Mouse (Mus musculus) MEL (cell line): ENCODE results near the gene Dennd1b. TPM values are rescaled to one million over a fixed set of nuclear protein-coding genes. Genes with fewer than 3 reads are reported as not detected.

Experiments used
- DNase-seq: peaks from one replicate; pipeline ENCODE4 v3.0.0; 2011; ENCODE audit warnings: low read depth, low spot score
- H3K27ac ChIP-seq: 2 replicates; pipeline ENCODE4 v1.5.1; 2012; ENCODE audit warnings: low read depth, mild to moderate bottlenecking, control low read depth, low read length, moderate library complexity; ENCODE audit not compliant: control insufficient read depth
- H3K27me3 ChIP-seq, 2 experiments: fragments of 150-350 bp in 1 of 2; sonication (generic) in 1 of 2; 2 replicates each; pipeline ENCODE4 v1.6.1; 2012; ENCODE audit warnings: low read length in 2 of 2, mild to moderate bottlenecking in 2 of 2, improper control_type of control experiment in 1 of 2, moderate library complexity in 1 of 2; ENCODE audit not compliant: insufficient read depth in 2 of 2, control insufficient read depth in 1 of 2
- H3K36me3 ChIP-seq, 2 experiments: 2 replicates each; pipeline ENCODE4 v1.6.1; 2012 to 2014; ENCODE audit warnings: low read length in 2 of 2, improper control_type of control experiment in 1 of 2, inconsistent platforms in 1 of 2, mild to moderate bottlenecking in 1 of 2; ENCODE audit not compliant: insufficient read depth in 2 of 2, control insufficient read depth in 1 of 2
- H3K4me1 ChIP-seq, 2 experiments: fragments of 150-350 bp in 1 of 2; sonication (generic) in 1 of 2; 2 replicates each; pipeline ENCODE4 v1.6.1; 2012; ENCODE audit warnings: low read length in 2 of 2, improper control_type of control experiment in 1 of 2, mild to moderate bottlenecking in 1 of 2; ENCODE audit not compliant: insufficient read depth in 2 of 2, control insufficient read depth in 1 of 2
- H3K4me3 ChIP-seq, 2 experiments: fragments of 150-350 bp in 1 of 2; sonication (generic) in 1 of 2; 2 replicates each; pipeline ENCODE4 v1.5.1; 2012; ENCODE audit warnings: low read depth in 2 of 2, low read length in 2 of 2, mild to moderate bottlenecking in 2 of 2, moderate library complexity in 2 of 2, control low read depth in 1 of 2, improper control_type of control experiment in 1 of 2; ENCODE audit not compliant: control insufficient read depth in 1 of 2, insufficient read depth in 1 of 2
- H3K79me2 ChIP-seq: 2 replicates; pipeline ENCODE4 v1.6.1; 2012; ENCODE audit warnings: mild to moderate bottlenecking, low read length, moderate library complexity; ENCODE audit not compliant: control insufficient read depth, poor library complexity, insufficient read depth
- H3K9ac ChIP-seq: 2 replicates; pipeline ENCODE4 v1.6.1; 2012; ENCODE audit warnings: low read depth, mild to moderate bottlenecking, control low read depth, low read length, moderate library complexity; ENCODE audit not compliant: control insufficient read depth, poor library complexity, severe bottlenecking
- H3K9me3 ChIP-seq: fragments of 150-350 bp; sonication (generic); replicated peaks from 2 replicates; pipeline ENCODE4 v1.6.1; 2012; ENCODE audit warnings: mild to moderate bottlenecking, low read length, improper control_type of control experiment, moderate library complexity; ENCODE audit not compliant: insufficient read depth
- BHLHE40 ChIP-seq: IDR thresholded peaks from 2 replicates; pipeline ENCODE4 v1.6.1; 2012; ENCODE audit warnings: low read depth, mild to moderate bottlenecking, inconsistent platforms, low read length, improper control_type of control experiment, borderline replicate concordance
- CHD1 ChIP-seq: IDR thresholded peaks from 2 replicates; pipeline ENCODE4 v1.6.1; 2012; ENCODE audit warnings: low read depth, mild to moderate bottlenecking, inconsistent platforms, low read length, improper control_type of control experiment
- CTCF ChIP-seq, 3 experiments: IDR thresholded peaks in 2 of 3; conservative IDR thresholded peaks in 1 of 3; 2 replicates each; pipeline ENCODE4 v1.5.1; 2011 to 2012; ENCODE audit warnings: low read length in 3 of 3, low read depth in 2 of 3, mild to moderate bottlenecking in 2 of 3, improper control_type of control experiment in 1 of 3, inconsistent platforms in 1 of 3, mixed read lengths in 1 of 3, moderate library complexity in 1 of 3; ENCODE audit not compliant: control insufficient read depth in 1 of 3, insufficient read depth in 1 of 3, poor library complexity in 1 of 3, severe bottlenecking in 1 of 3
- ELF1 ChIP-seq: IDR thresholded peaks from 2 replicates; pipeline ENCODE4 v1.6.1; 2014; ENCODE audit warnings: low read depth, mild to moderate bottlenecking, inconsistent platforms, low read length, improper control_type of control experiment, moderate library complexity
- EP300 ChIP-seq, 2 experiments: IDR thresholded peaks; 2 replicates each; pipeline ENCODE4 v1.6.1; 2011; ENCODE audit warnings: improper control_type of control experiment in 2 of 2, low read length in 2 of 2, low read depth in 1 of 2, mild to moderate bottlenecking in 1 of 2
- GABPA ChIP-seq: IDR thresholded peaks from 2 replicates; pipeline ENCODE4 v1.6.1; 2012; ENCODE audit warnings: low read depth, mild to moderate bottlenecking, inconsistent platforms, low read length, improper control_type of control experiment, moderate library complexity
- JUND ChIP-seq: IDR thresholded peaks from 2 replicates; pipeline ENCODE4 v1.6.1; 2011; ENCODE audit warnings: low read depth, mild to moderate bottlenecking, improper control_type of control experiment, low read length
- MAFK ChIP-seq: IDR thresholded peaks from 2 replicates; pipeline ENCODE4 v1.6.1; 2011; ENCODE audit warnings: low read depth, mild to moderate bottlenecking, low read length, improper control_type of control experiment, borderline replicate concordance
- MAX ChIP-seq: IDR thresholded peaks from 2 replicates; pipeline ENCODE4 v1.6.1; 2011; ENCODE audit warnings: low read length, improper control_type of control experiment
- MAZ ChIP-seq: IDR thresholded peaks from 2 replicates; pipeline ENCODE4 v1.6.1; 2012; ENCODE audit warnings: low read depth, mild to moderate bottlenecking, inconsistent platforms, low read length, improper control_type of control experiment
- MEF2A ChIP-seq: IDR thresholded peaks from 2 replicates; pipeline ENCODE4 v1.6.1; 2014; ENCODE audit warnings: low read depth, mild to moderate bottlenecking, inconsistent platforms, low read length, improper control_type of control experiment; ENCODE audit not compliant: poor library complexity, insufficient replicate concordance, severe bottlenecking; ENCODE audit errors: extremely low read depth
- MXI1 ChIP-seq: IDR thresholded peaks from 2 replicates; pipeline ENCODE4 v1.6.1; 2011; ENCODE audit warnings: mild to moderate bottlenecking, low read depth, low read length, improper control_type of control experiment
- MYB ChIP-seq: IDR thresholded peaks from 2 replicates; pipeline ENCODE4 v1.6.1; 2011; ENCODE audit warnings: mild to moderate bottlenecking, low read depth, low read length, improper control_type of control experiment
- NELFE ChIP-seq: IDR thresholded peaks from 2 replicates; pipeline ENCODE4 v1.6.1; 2011; ENCODE audit warnings: low read depth, low read length, improper control_type of control experiment
- NRF1 ChIP-seq: IDR thresholded peaks from 2 replicates; pipeline ENCODE4 v1.6.1; 2014; ENCODE audit warnings: low read depth, mild to moderate bottlenecking, inconsistent platforms, low read length, improper control_type of control experiment, moderate library complexity; ENCODE audit not compliant: poor library complexity, insufficient read depth, severe bottlenecking
- SIN3A ChIP-seq: IDR thresholded peaks from 2 replicates; pipeline ENCODE4 v1.6.1; 2012; ENCODE audit warnings: low read length, improper control_type of control experiment, inconsistent platforms
- TBP ChIP-seq: IDR thresholded peaks from 2 replicates; pipeline ENCODE4 v1.8.0; 2011; ENCODE audit warnings: low read depth, low read length, improper control_type of control experiment
- UBTF ChIP-seq: IDR thresholded peaks from 2 replicates; pipeline ENCODE4 v1.6.1; 2012; ENCODE audit warnings: low read depth, mild to moderate bottlenecking, inconsistent platforms, low read length, improper control_type of control experiment, moderate library complexity, borderline replicate concordance; ENCODE audit not compliant: insufficient read depth
- USF1 ChIP-seq: IDR thresholded peaks from 2 replicates; pipeline ENCODE4 v1.6.1; 2014; ENCODE audit warnings: low read depth, mild to moderate bottlenecking, inconsistent platforms, low read length, improper control_type of control experiment, moderate library complexity
- USF2 ChIP-seq, 2 experiments: IDR thresholded peaks; 2 replicates each; pipeline ENCODE4 v1.6.1; 2011 to 2012; ENCODE audit warnings: improper control_type of control experiment in 2 of 2, low read length in 2 of 2, borderline replicate concordance in 1 of 2, inconsistent platforms in 1 of 2, low read depth in 1 of 2, mild to moderate bottlenecking in 1 of 2; ENCODE audit not compliant: insufficient read depth in 1 of 2
- ZC3H11A ChIP-seq: IDR thresholded peaks from 2 replicates; pipeline ENCODE4 v1.6.1; 2012; ENCODE audit warnings: low read depth, mild to moderate bottlenecking, inconsistent platforms, low read length, improper control_type of control experiment
- ZMIZ1 ChIP-seq: IDR thresholded peaks from 2 replicates; pipeline ENCODE4 v1.6.1; 2012; ENCODE audit warnings: low read depth, mild to moderate bottlenecking, inconsistent platforms, low read length, improper control_type of control experiment, moderate library complexity
- ZNF384 ChIP-seq: IDR thresholded peaks from 2 replicates; pipeline ENCODE4 v1.6.1; 2012; ENCODE audit warnings: low read depth, mild to moderate bottlenecking, inconsistent platforms, low read length, improper control_type of control experiment
- polyA plus RNA-seq, 2 experiments: library from polyadenylated mRNA; stranded (reverse) in 1 of 2; unstranded in 1 of 2; fragments of >175 nt in 1 of 2; fragments of >200 nt in 1 of 2; gene quantifications; 2 replicates each; pipeline versions ENCODE4 v1.2.1 to v1.2.4; 2012; ENCODE audit warnings: low replicate concordance in 2 of 2, low read depth in 1 of 2; ENCODE audit not compliant: insufficient read length in 2 of 2, insufficient read depth in 1 of 2, missing spikeins in 1 of 2
- total RNA-seq: library from RNA; depleted of rRNA; stranded (reverse); fragments of 300-350 nt; gene quantifications from 2 replicates; pipeline ENCODE4 v1.2.3, GENCODE M21; 2012

Gene Dennd1b
- total and polyA plus RNA-seq, 3 experiments: 3.9 to 4.1 TPM; not detected in 1

- H3K9me3 ChIP-seq: no peaks in the 10 kb centered on the region
- TF ChIP-seq SIN3A: peak; percentile 48; the same call in 1 of the 2 replicates
- TF ChIP-seq ZMIZ1: no peak
- peak in 1 of 2 experiments; percentile 60; a peak in 3 of 4 replicates for TF ChIP-seq EP300 (IDR thresholded peaks at IDR 0.05; ENCODE audit: low read depth in 1 of 2, low read length in 2 of 2)
- peak; percentile 87; the same call in 1 of the 2 replicates for TF ChIP-seq MEF2A
- peak; percentile 32 for TF ChIP-seq BHLHE40
- no peaks in the 10 kb centered on the region for H3K27me3 ChIP-seq
- H3K27ac ChIP-seq: no peak overlapping the region
- H3K9ac ChIP-seq: no peak overlapping the region
- peak overlapping the region in 1 of 2 experiments; percentile 37; a peak in 1 of 4 replicates for H3K4me3 ChIP-seq
- DNase-seq: peak; percentile 61
- peaks cover 3 to 5% of the 10 kb centered on the region in 2 experiments for H3K4me1 ChIP-seq
- H3K79me2 ChIP-seq: no peaks in the 10 kb centered on the region
- peaks cover 0 to 6% of the 10 kb centered on the region in 2 experiments; a peak in 2 of 4 replicates for H3K36me3 ChIP-seq
Observed at GRCm38 (mm10) chr1:139180481-139181149, 217.4 kb downstream of the Dennd1b start.

- no peaks in the 10 kb centered on the region for H3K27me3 ChIP-seq
- no peaks in the 10 kb centered on the region for H3K9me3 ChIP-seq
- no peak overlapping the region for H3K27ac ChIP-seq
- DNase-seq: no peak
- no peak for TF ChIP-seq ZMIZ1
- no peak for TF ChIP-seq TBP
- TF ChIP-seq UBTF: no peak
- no peak for TF ChIP-seq ELF1
- TF ChIP-seq MYB: no peak
- TF ChIP-seq JUND: no peak
- TF ChIP-seq NELFE: no peak
- H3K36me3 ChIP-seq: no peaks in the 10 kb centered on the region
- no peaks in the 10 kb centered on the region for H3K79me2 ChIP-seq
- no peak overlapping the region for H3K4me3 ChIP-seq
- H3K4me1 ChIP-seq: no peaks in the 10 kb centered on the region
- no peak overlapping the region for H3K9ac ChIP-seq
Observed at GRCm38 (mm10) chr1:139192635-139193034, 229.4 kb downstream of the Dennd1b start.

- H3K79me2 ChIP-seq: no peaks in the 10 kb centered on the region
- H3K36me3 ChIP-seq: no peaks in the 10 kb centered on the region
- no peak overlapping the region for H3K4me3 ChIP-seq
- no peak overlapping the region for H3K27ac ChIP-seq
- H3K9ac ChIP-seq: no peak overlapping the region
- no peaks in the 10 kb centered on the region for H3K9me3 ChIP-seq
- no peak for DNase-seq
- no peaks in the 10 kb centered on the region for H3K4me1 ChIP-seq
- H3K27me3 ChIP-seq: no peaks in the 10 kb centered on the region
- TF ChIP-seq USF1: no peak
- TF ChIP-seq ZNF384: no peak
- no peak for TF ChIP-seq BHLHE40
- no peak for TF ChIP-seq MAZ
- no peak for TF ChIP-seq JUND
- TF ChIP-seq ZC3H11A: no peak
- no peak for TF ChIP-seq MEF2A
- no peak for TF ChIP-seq USF2 (IDR thresholded peaks at IDR 0.05; ENCODE audit: borderline replicate concordance in 1 of 2, insufficient read depth in 1 of 2, low read depth in 1 of 2, low read length in 2 of 2)
- no peak for TF ChIP-seq MYB
- TF ChIP-seq MAFK: no peak
- no peak for TF ChIP-seq CHD1
- no peak for TF ChIP-seq CTCF (IDR thresholded peaks at IDR 0.05 in 2 of 3, conservative IDR thresholded peaks at IDR 0.05 in 1 of 3; ENCODE audit: control insufficient read depth in 1 of 3, insufficient read depth in 1 of 3, low read depth in 2 of 3, low read length in 3 of 3, poor library complexity in 1 of 3, severe bottlenecking in 1 of 3)
- no peak for TF ChIP-seq GABPA
- TF ChIP-seq NRF1: no peak
- TF ChIP-seq MXI1: no peak
- no peak for TF ChIP-seq MAX
- TF ChIP-seq ZMIZ1: no peak
Observed at GRCm38 (mm10) chr1:139194011-139194410, 230.8 kb downstream of the Dennd1b start.
